Mouse (Mus musculus): ENCODE data around the gene Plscr4. TPM values are rescaled to one million over a fixed set of nuclear protein-coding genes. Genes with fewer than 3 reads are reported as not detected.
A peak's percentile ranks its signal among the peaks of the same experiment; 100 is the strongest.

The Plscr4 gene
- polyA plus RNA-seq, 1 experiment from 2014 or later = 2.1 TPM

GRCm38 (mm10) chr9:92520751-92521150 is 63.6 kb downstream of the Plscr4 start:
- 86% methylated on average over 10 of the region's 10 CpGs for WGBS
- ATAC-seq (ENCODE audit: low FRiP score, low read depth) = no peak

GRCm38 (mm10) chr9:92524506-92524905 is 67.3 kb downstream of the Plscr4 start:
- no peak for ATAC-seq (ENCODE audit: low FRiP score, low read depth)
- Histone ChIP-seq H3K4me3 (no peak overlapping the region), H3K4me2 (replicated peaks) (no peak overlapping the region), H3K36me3 (no peaks in the 10 kb centered on the region), H3K27me3 (no peaks in the 10 kb centered on the region), H3K27ac (no peak overlapping the region), H3K9ac (no peak overlapping the region), H3K4me1 (no peaks in the 10 kb centered on the region), H3K9me3 (peaks cover 1% of the 10 kb centered on the region)
- WGBS = 79% methylated on average over 4 of the region's 4 CpGs

More at GRCm38 (mm10) chr9:92520751-92521150, 63.6 kb downstream of the Plscr4 start:
- Histone ChIP-seq H3K9ac (no peak overlapping the region), H3K4me2 (replicated peaks) (no peak overlapping the region), H3K9me3 (peaks cover 13% of the 10 kb centered on the region), H3K36me3 (peaks cover 5% of the 10 kb centered on the region; the same call in 1 of the 2 replicates), H3K4me1 (no peaks in the 10 kb centered on the region), H3K27me3 (no peaks in the 10 kb centered on the region), H3K4me3 (no peak overlapping the region), H3K27ac (no peak overlapping the region)

- no peak overlapping the region for H3K27ac ChIP-seq
- H3K27me3 ChIP-seq = no peaks in the 10 kb centered on the region
Measured at GRCm38 (mm10) chr9:92530055-92530454, 72.9 kb downstream of the Plscr4 start.

GRCm38 (mm10) chr9:92537735-92538134 is 80.6 kb downstream of the Plscr4 start:
- peaks cover 13% of the 10 kb centered on the region for H3K4me1 ChIP-seq
- H3K4me3 ChIP-seq = no peak overlapping the region
- WGBS = 76% methylated on average over 6 of the region's 6 CpGs
- no peaks in the 10 kb centered on the region for H3K36me3 ChIP-seq
- no peak overlapping the region for H3K27ac ChIP-seq
- ATAC-seq (ENCODE audit: low FRiP score, low read depth) = no peak
- H3K9me3 ChIP-seq = no peaks in the 10 kb centered on the region
- no peaks in the 10 kb centered on the region for H3K27me3 ChIP-seq
- no peak overlapping the region for H3K4me2 ChIP-seq (replicated peaks)
- no peak overlapping the region for H3K9ac ChIP-seq

More at GRCm38 (mm10) chr9:92530055-92530454, 72.9 kb downstream of the Plscr4 start:
- 37% methylated on average over 3 of the region's 3 CpGs for WGBS
- Histone ChIP-seq H3K36me3 (no peaks in the 10 kb centered on the region), H3K9ac (no peak overlapping the region), H3K9me3 (no peaks in the 10 kb centered on the region), H3K4me2 (replicated peaks) (no peak overlapping the region), H3K4me1 (peaks cover 3% of the 10 kb centered on the region; the same call in 1 of the 2 replicates), H3K4me3 (no peak overlapping the region)
- ATAC-seq (ENCODE audit: low FRiP score, low read depth) = peak; percentile 78

DNA sequence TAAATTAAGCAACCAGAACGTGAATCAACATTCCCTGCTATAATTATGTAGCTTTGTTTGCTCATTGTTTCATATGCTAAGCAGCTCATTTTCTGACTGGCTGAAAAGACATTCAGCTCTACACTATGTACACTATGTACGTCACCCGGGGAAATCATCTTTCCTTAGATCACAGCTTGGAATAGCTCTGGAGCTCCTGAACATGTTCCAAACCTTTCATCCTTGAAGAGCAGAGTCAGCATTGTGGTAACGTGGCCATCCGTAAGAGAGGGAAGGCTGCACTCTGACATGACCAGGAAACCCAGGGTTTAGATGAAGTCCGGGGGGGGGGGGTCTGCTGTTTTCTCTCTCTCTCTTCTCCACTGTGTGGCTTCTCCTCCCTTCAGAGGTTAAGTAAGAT is 81.0 kb downstream of the Plscr4 start:
- 76% methylated on average over 6 of the region's 6 CpGs for WGBS
- H3K4me2 ChIP-seq (replicated peaks) = no peak overlapping the region
- H3K36me3 ChIP-seq = no peaks in the 10 kb centered on the region
- no peaks in the 10 kb centered on the region for H3K9me3 ChIP-seq
- ATAC-seq (ENCODE audit: low FRiP score, low read depth) = no peak
- no peak overlapping the region for H3K9ac ChIP-seq
- no peak overlapping the region for H3K4me3 ChIP-seq
- H3K27me3 ChIP-seq = no peaks in the 10 kb centered on the region
- H3K27ac ChIP-seq = no peak overlapping the region
- H3K4me1 ChIP-seq = peaks cover 13% of the 10 kb centered on the region

Other genes starting within 250 kb of the Plscr4 start
- gene Plscr1, start 207.6 kb upstream of the Plscr4 start, polyA plus RNA-seq (2015; fragmentation: Nextera tagmentation; extraction: Ambion mirVana) = 20.4 and 21.0 TPM in 2 replicates
- 1.6 and 2.1 TPM in 2 replicates for gene Plscr2, start 181.8 kb upstream of the Plscr4 start, polyA plus RNA-seq (2015; fragmentation: Nextera tagmentation; extraction: Ambion mirVana)
- gene 1700057G04Rik, start 148.0 kb upstream of the Plscr4 start, polyA plus RNA-seq (2015; fragmentation: Nextera tagmentation; extraction: Ambion mirVana) = not detected in 2 replicates
- gene Plod2, start 84.8 kb downstream of the Plscr4 start, polyA plus RNA-seq (2015; fragmentation: Nextera tagmentation; extraction: Ambion mirVana) = 56.6 and 62.8 TPM in 2 replicates

Measured in limb, embryonic 13.5 days (tissue).